Comparison of ENCODE assay signal across 8 mouse cellular contexts in genomic region chr6:51170414-51170813, GRCm38 (mm10).
A peak's percentile ranks its signal among the peaks of the same experiment; 100 is the strongest.
DNase-seq lines count a peak whose midpoint lies in the region; ATAC-seq lines count a peak whose summit lies in the region.

No protein-coding gene starts in this region.

- peak overlapping the region; percentile 95 for H3K27ac ChIP-seq in heart, embryonic 11.5 days (ENCODE audit: low read depth, low read length)
- H3K27ac ChIP-seq in kidney, embryonic 15.5 days, result peak overlapping the region; percentile 92

- H3K4me2 ChIP-seq in heart, embryonic 11.5 days, result peak overlapping the region; percentile 85
- peak overlapping the region; percentile 54 for H3K4me2 ChIP-seq in kidney, embryonic 15.5 days

- peak; percentile 80 for DNase-seq in urinary bladder, postnatal 14 days (ENCODE audit: low spot score)
- no peak for DNase-seq in urinary bladder, adult 2 months (ENCODE audit: low spot score)
- DNase-seq in embryo, embryonic 10.5 days (ENCODE audit: low spot score), result peak; percentile 92
- peak; percentile 75 for DNase-seq in lung, postnatal 25 days (ENCODE audit: low spot score)
- peak; percentile 79 for DNase-seq in splenic B cell, adult 2 months (ENCODE audit: low read depth, low spot score)

- H3K4me1 ChIP-seq in heart, embryonic 11.5 days (ENCODE audit: control insufficient read depth, insufficient read depth, low read length), result peaks cover 21% of the 10 kb centered on the region
- peaks cover 55% of the 10 kb centered on the region for H3K4me1 ChIP-seq in kidney, embryonic 15.5 days

- no peaks in the 10 kb centered on the region for H3K36me3 ChIP-seq in heart, embryonic 11.5 days (ENCODE audit: control insufficient read depth, insufficient read depth, low read length)
- H3K36me3 ChIP-seq in kidney, embryonic 15.5 days, result no peaks in the 10 kb centered on the region
- no peaks in the 10 kb centered on the region; the same call in 1 of the 2 replicates for H3K36me3 ChIP-seq in splenic B cell, adult 2 months (ENCODE audit: control insufficient read depth, insufficient read depth, low read length, poor library complexity, severe bottlenecking)

- peak overlapping the region; percentile 38 for H3K4me3 ChIP-seq in heart, embryonic 11.5 days (ENCODE audit: low read depth, low read length)
- peak overlapping the region; percentile 25 for H3K4me3 ChIP-seq in kidney, embryonic 15.5 days (replicated peaks)

- H3K9ac ChIP-seq in heart, embryonic 11.5 days (ENCODE audit: low read depth, low read length), result peak overlapping the region; percentile 74; the same call in 1 of the 2 replicates
- H3K9ac ChIP-seq in kidney, embryonic 15.5 days, result peak overlapping the region; percentile 33

- ATAC-seq in heart, embryonic 11.5 days (replicated peaks; ENCODE audit: insufficient number of reproducible peaks, low FRiP score, low TSS enrichment), result 0 out of 2 replicates have a peak, but pooled peaks have one; percentile 37
- ATAC-seq in kidney, embryonic 15.5 days (replicated peaks; ENCODE audit: low FRiP score), result no peak
- ATAC-seq in megakaryocyte-erythroid progenitor cell, adult 5-6 weeks (replicated peaks; ENCODE audit: low FRiP score, low TSS enrichment, poor library complexity, severe bottlenecking), result no peak

- H3K9me3 ChIP-seq in heart, embryonic 11.5 days (replicated peaks; ENCODE audit: control insufficient read depth, low read length), result no peaks in the 10 kb centered on the region
- H3K9me3 ChIP-seq in kidney, embryonic 15.5 days (replicated peaks), result no peaks in the 10 kb centered on the region

- WGBS in heart, embryonic 11.5 days (ENCODE audit: insufficient replicate concordance), result under 1% methylated on average over 11 of the region's 11 CpGs
- under 1% methylated on average over 11 of the region's 11 CpGs for WGBS in kidney, embryonic 15.5 days

- peaks cover 7% of the 10 kb centered on the region; the same call in 1 of the 2 replicates for H3K27me3 ChIP-seq in heart, embryonic 11.5 days (ENCODE audit: control insufficient read depth, insufficient read depth, low read length)
- H3K27me3 ChIP-seq in kidney, embryonic 15.5 days, result peaks cover 10% of the 10 kb centered on the region
- H3K27me3 ChIP-seq in splenic B cell, adult 2 months (ENCODE audit: control insufficient read depth, insufficient read depth, low read length, poor library complexity, severe bottlenecking), result peaks cover 11% of the 10 kb centered on the region
